Mouse (Mus musculus): ENCODE data around the gene Gm7361. TPM values are rescaled to one million over a fixed set of nuclear protein-coding genes. Genes with fewer than 3 reads are reported as not detected.
A peak's percentile ranks its signal among the peaks of the same experiment; 100 is the strongest.
"Not testable (repeated sequence)": the region's sequence is repeated elsewhere in the genome, so short reads cannot be mapped to it uniquely, and the experiment has no call there.

Gm7361 gene
- polyA plus RNA-seq (2015; fragmentation: Nextera tagmentation; extraction: Ambion mirVana) = not detected in 2 replicates

- H3K27me3 ChIP-seq (replicated peaks; ENCODE audit: control insufficient read depth, insufficient read depth, low read length); ATAC-seq; H3K4me2 ChIP-seq (replicated peaks; ENCODE audit: low read depth); H3K9ac ChIP-seq (ENCODE audit: low read depth, low read length); H3K27ac ChIP-seq (ENCODE audit: low read depth, low read length); H3K36me3 ChIP-seq (ENCODE audit: control insufficient read depth, insufficient read depth); H3K9me3 ChIP-seq (ENCODE audit: control insufficient read depth); H3K4me3 ChIP-seq (ENCODE audit: low read depth, low read length); H3K4me1 ChIP-seq (replicated peaks; ENCODE audit: control insufficient read depth, insufficient read depth, low read length): not testable (repeated sequence)
- WGBS = 74% methylated on average over 3 of the region's 3 CpGs
These were observed at the start of gene Gm7361 for GRCm38 (mm10) chr5:26257391-26257790. Gene Gm7361 (plus strand): TSS chr5:26257691.

- WGBS = 78% methylated on average over 4 of the region's 4 CpGs
- H3K9ac ChIP-seq (ENCODE audit: low read depth, low read length) = no peak overlapping the region
- ATAC-seq = no peak
- H3K4me2 ChIP-seq (replicated peaks; ENCODE audit: low read depth) = no peak overlapping the region
- H3K4me1 ChIP-seq (replicated peaks; ENCODE audit: control insufficient read depth, insufficient read depth, low read length) = no peaks in the 10 kb centered on the region
- H3K4me3 ChIP-seq (ENCODE audit: low read depth, low read length) = no peak overlapping the region
- H3K27me3 ChIP-seq (replicated peaks; ENCODE audit: control insufficient read depth, insufficient read depth, low read length) = no peaks in the 10 kb centered on the region
- no peaks in the 10 kb centered on the region for H3K9me3 ChIP-seq (ENCODE audit: control insufficient read depth)
- H3K27ac ChIP-seq (ENCODE audit: low read depth, low read length) = no peak overlapping the region
- TF ChIP-seq CTCF (IDR thresholded peaks at IDR 0.05; ENCODE audit: low read depth) = no peak
- H3K36me3 ChIP-seq (ENCODE audit: control insufficient read depth, insufficient read depth) = no peaks in the 10 kb centered on the region
These were observed 46.5 kb upstream of the Gm7361 start for GRCm38 (mm10) chr5:26211030-26211429.

- Histone ChIP-seq H3K4me3 (ENCODE audit: low read depth, low read length) (no peak overlapping the region), H3K9ac (ENCODE audit: low read depth, low read length) (no peak overlapping the region), H3K9me3 (ENCODE audit: control insufficient read depth) (no peaks in the 10 kb centered on the region), H3K4me2 (replicated peaks; ENCODE audit: low read depth) (no peak overlapping the region), H3K27me3 (replicated peaks; ENCODE audit: control insufficient read depth, insufficient read depth, low read length) (no peaks in the 10 kb centered on the region), H3K36me3 (ENCODE audit: control insufficient read depth, insufficient read depth) (no peaks in the 10 kb centered on the region), H3K27ac (ENCODE audit: low read depth, low read length) (no peak overlapping the region), H3K4me1 (replicated peaks; ENCODE audit: control insufficient read depth, insufficient read depth, low read length) (no peaks in the 10 kb centered on the region)
- 50% methylated on average over 1 of the region's 1 CpGs for WGBS
- ATAC-seq = no peak
- no peak for TF ChIP-seq CTCF (IDR thresholded peaks at IDR 0.05; ENCODE audit: low read depth)
These were observed 35.4 kb upstream of the Gm7361 start for GRCm38 (mm10) chr5:26222076-26222475.

GRCm38 (mm10) chr5:26266656-26267055 is 9.2 kb downstream of the Gm7361 start:
- H3K36me3 ChIP-seq (ENCODE audit: control insufficient read depth, insufficient read depth); H3K4me1 ChIP-seq (replicated peaks; ENCODE audit: control insufficient read depth, insufficient read depth, low read length); H3K4me3 ChIP-seq (ENCODE audit: low read depth, low read length); ATAC-seq; H3K4me2 ChIP-seq (replicated peaks; ENCODE audit: low read depth); H3K9me3 ChIP-seq (ENCODE audit: control insufficient read depth); H3K9ac ChIP-seq (ENCODE audit: low read depth, low read length); H3K27me3 ChIP-seq (replicated peaks; ENCODE audit: control insufficient read depth, insufficient read depth, low read length); H3K27ac ChIP-seq (ENCODE audit: low read depth, low read length): not testable (repeated sequence)
- WGBS = 71% methylated on average over 3 of the region's 3 CpGs

- Histone ChIP-seq H3K4me1 (replicated peaks; ENCODE audit: control insufficient read depth, insufficient read depth, low read length) (no peaks in the 10 kb centered on the region), H3K4me3 (ENCODE audit: low read depth, low read length) (no peak overlapping the region), H3K9ac (ENCODE audit: low read depth, low read length) (no peak overlapping the region), H3K36me3 (ENCODE audit: control insufficient read depth, insufficient read depth) (no peaks in the 10 kb centered on the region), H3K4me2 (replicated peaks; ENCODE audit: low read depth) (no peak overlapping the region), H3K27ac (ENCODE audit: low read depth, low read length) (no peak overlapping the region), H3K9me3 (ENCODE audit: control insufficient read depth) (no peaks in the 10 kb centered on the region), H3K27me3 (replicated peaks; ENCODE audit: control insufficient read depth, insufficient read depth, low read length) (no peaks in the 10 kb centered on the region)
- TF ChIP-seq CTCF (IDR thresholded peaks at IDR 0.05; ENCODE audit: low read depth) = no peak
- WGBS = 43% methylated on average over 5 of the region's 5 CpGs
- no peak for ATAC-seq
These were observed 22.9 kb downstream of the Gm7361 start for GRCm38 (mm10) chr5:26280361-26280760.

- no peak overlapping the region for H3K4me2 ChIP-seq (replicated peaks; ENCODE audit: low read depth)
These were observed 24.2 kb downstream of the Gm7361 start for GRCm38 (mm10) chr5:26281717-26282116.

GRCm38 (mm10) chr5:26282282-26282681 is 24.8 kb downstream of the Gm7361 start:
- no peaks in the 10 kb centered on the region for H3K9me3 ChIP-seq (ENCODE audit: control insufficient read depth)
- 0 out of 2 replicates have a peak, but pooled peaks have one; percentile 49 for ATAC-seq
- no peaks in the 10 kb centered on the region for H3K4me1 ChIP-seq (replicated peaks; ENCODE audit: control insufficient read depth, insufficient read depth, low read length)
- no peak overlapping the region for H3K4me3 ChIP-seq (ENCODE audit: low read depth, low read length)
- H3K27ac ChIP-seq (ENCODE audit: low read depth, low read length) = no peak overlapping the region
- peak; percentile 90 for TF ChIP-seq CTCF (IDR thresholded peaks at IDR 0.05; ENCODE audit: low read depth)
- no peak overlapping the region for H3K4me2 ChIP-seq (replicated peaks; ENCODE audit: low read depth)
- H3K36me3 ChIP-seq (ENCODE audit: control insufficient read depth, insufficient read depth) = no peaks in the 10 kb centered on the region
- H3K27me3 ChIP-seq (replicated peaks; ENCODE audit: control insufficient read depth, insufficient read depth, low read length) = no peaks in the 10 kb centered on the region
- WGBS = 5% methylated on average over 4 of the region's 4 CpGs
- H3K9ac ChIP-seq (ENCODE audit: low read depth, low read length) = no peak overlapping the region

More at GRCm38 (mm10) chr5:26281717-26282116, 24.2 kb downstream of the Gm7361 start:
- Histone ChIP-seq H3K9ac (ENCODE audit: low read depth, low read length) (no peak overlapping the region), H3K27ac (ENCODE audit: low read depth, low read length) (no peak overlapping the region), H3K4me1 (replicated peaks; ENCODE audit: control insufficient read depth, insufficient read depth, low read length) (no peaks in the 10 kb centered on the region), H3K36me3 (ENCODE audit: control insufficient read depth, insufficient read depth) (no peaks in the 10 kb centered on the region), H3K4me3 (ENCODE audit: low read depth, low read length) (no peak overlapping the region), H3K27me3 (replicated peaks; ENCODE audit: control insufficient read depth, insufficient read depth, low read length) (no peaks in the 10 kb centered on the region), H3K9me3 (ENCODE audit: control insufficient read depth) (no peaks in the 10 kb centered on the region)
- ATAC-seq = no peak
- no peak for TF ChIP-seq CTCF (IDR thresholded peaks at IDR 0.05; ENCODE audit: low read depth)
- 85% methylated on average over 1 of the region's 1 CpGs for WGBS

All from intestine, postnatal 0 days (tissue).